Mouse (Mus musculus) liver, embryonic 12.5 days (tissue): ENCODE measurements around the gene Lmo4. TPM values are rescaled to one million over a fixed set of nuclear protein-coding genes. Genes with fewer than 3 reads are reported as not detected.
A peak's percentile ranks its signal among the peaks of the same experiment; 100 is the strongest.

Experiments used
- ATAC-seq: fragments of 200-750 bp; cut with Nextera tagmentation; 2 replicates; pipeline ENCODE4 v1.8.0; 2017; ENCODE audit warnings: moderate number of reproducible peaks, mild to moderate bottlenecking, moderate library complexity
- H3K27ac ChIP-seq: fragments of 300-500 bp; sonication (generic); 2 replicates; pipeline ENCODE4 v1.5.1; 2016; ENCODE audit warnings: mild to moderate bottlenecking
- H3K27me3 ChIP-seq: fragments of 300-500 bp; sonication (generic); replicated peaks from 2 replicates; pipeline ENCODE4 v1.6.1; 2016; ENCODE audit warnings: mild to moderate bottlenecking, moderate library complexity
- H3K36me3 ChIP-seq: fragments of 300-500 bp; sonication (generic); 2 replicates; pipeline ENCODE4 v1.6.1; 2016; ENCODE audit warnings: mild to moderate bottlenecking, moderate library complexity
- H3K4me1 ChIP-seq: fragments of 300-500 bp; sonication (generic); 2 replicates; pipeline ENCODE4 v1.6.1; 2016
- H3K4me2 ChIP-seq: fragments of 300-500 bp; sonication (generic); 2 replicates; pipeline ENCODE4 v1.6.1; 2016; ENCODE audit warnings: mild to moderate bottlenecking, moderate library complexity
- H3K4me3 ChIP-seq: fragments of 300-500 bp; sonication (generic); 2 replicates; pipeline ENCODE4 v1.5.1; 2016; ENCODE audit warnings: mild to moderate bottlenecking, moderate library complexity
- H3K9ac ChIP-seq: fragments of 300-500 bp; sonication (generic); 2 replicates; pipeline ENCODE4 v1.6.1; 2016; ENCODE audit warnings: mild to moderate bottlenecking, moderate library complexity
- H3K9me3 ChIP-seq: fragments of 300-500 bp; sonication (generic); replicated peaks from 2 replicates; pipeline ENCODE4 v1.6.1; 2016; ENCODE audit warnings: mild to moderate bottlenecking, moderate library complexity
- WGBS: fragments of 180-500 bp; shearing (Covaris S2); methylation state at CpG from one replicate; pipeline ENCODE4 v1.1.7; 2016; ENCODE audit not compliant: insufficient replicate concordance; 5-methylcytosine and 5-hydroxymethylcytosine counted together
- polyA plus RNA-seq: library from polyadenylated mRNA; unstranded; fragments of >200 nt; fragmentation: Nextera tagmentation; extraction: Ambion mirVana; gene quantifications from 2 replicates; pipeline ENCODE4 v1.2.1, GENCODE M21; 2016

Gene Lmo4
- polyA plus RNA-seq, 1 experiment from 2014 or later: 14.8 TPM

- H3K27ac ChIP-seq: peak overlapping the region; percentile 88
- peaks cover 69% of the 10 kb centered on the region for H3K4me1 ChIP-seq
- H3K9ac ChIP-seq: peak overlapping the region; percentile 91
- H3K27me3 ChIP-seq: no peaks in the 10 kb centered on the region
- peak overlapping the region; percentile 74 for H3K4me3 ChIP-seq
- no peaks in the 10 kb centered on the region for H3K9me3 ChIP-seq
- WGBS: 1% methylated on average over 60 of the region's 64 CpGs
- H3K36me3 ChIP-seq: no peaks in the 10 kb centered on the region
- peak; percentile 76 for ATAC-seq
- peak overlapping the region; percentile 87 for H3K4me2 ChIP-seq
These were observed 3.0 kb downstream of the Lmo4 start for GRCm38 (mm10) chr3:144201794-144202573.

GRCm38 (mm10) chr3:144185327-144186152 is 19.5 kb downstream of the Lmo4 start:
- Histone ChIP-seq H3K9me3 (no peaks in the 10 kb centered on the region), H3K4me3 (no peak overlapping the region), H3K27ac (no peak overlapping the region), H3K27me3 (no peaks in the 10 kb centered on the region), H3K4me1 (no peaks in the 10 kb centered on the region), H3K36me3 (peaks cover 32% of the 10 kb centered on the region), H3K9ac (no peak overlapping the region), H3K4me2 (no peak overlapping the region)
- no peak for ATAC-seq
- WGBS: 75% methylated on average over 13 of the region's 13 CpGs

- WGBS: 78% methylated on average over 4 of the region's 4 CpGs
- Histone ChIP-seq H3K4me1 (no peaks in the 10 kb centered on the region), H3K9me3 (no peaks in the 10 kb centered on the region), H3K27me3 (no peaks in the 10 kb centered on the region), H3K36me3 (peaks cover 26% of the 10 kb centered on the region), H3K4me2 (no peak overlapping the region), H3K9ac (no peak overlapping the region), H3K4me3 (no peak overlapping the region), H3K27ac (no peak overlapping the region)
- no peak for ATAC-seq
These were observed 20.1 kb downstream of the Lmo4 start for GRCm38 (mm10) chr3:144184918-144185317.

- no peaks in the 10 kb centered on the region for H3K27me3 ChIP-seq
- ATAC-seq: no peak
- H3K9ac ChIP-seq: no peak overlapping the region
- H3K4me3 ChIP-seq: no peak overlapping the region
- no peak overlapping the region for H3K4me2 ChIP-seq
- H3K27ac ChIP-seq: no peak overlapping the region
- H3K4me1 ChIP-seq: no peaks in the 10 kb centered on the region
- WGBS: 59% methylated on average over 6 of the region's 6 CpGs
- peaks cover 3% of the 10 kb centered on the region for H3K36me3 ChIP-seq
- H3K9me3 ChIP-seq: no peaks in the 10 kb centered on the region
These were observed 22.8 kb downstream of the Lmo4 start for GRCm38 (mm10) chr3:144182229-144182628.

GRCm38 (mm10) chr3:144178937-144179336 is 26.1 kb downstream of the Lmo4 start:
- Histone ChIP-seq H3K4me2 (no peak overlapping the region), H3K4me3 (no peak overlapping the region), H3K36me3 (no peaks in the 10 kb centered on the region), H3K9ac (no peak overlapping the region), H3K9me3 (no peaks in the 10 kb centered on the region), H3K4me1 (no peaks in the 10 kb centered on the region), H3K27me3 (no peaks in the 10 kb centered on the region), H3K27ac (no peak overlapping the region)
- ATAC-seq: no peak
- 35% methylated on average over 3 of the region's 3 CpGs for WGBS

- Histone ChIP-seq H3K36me3 (no peaks in the 10 kb centered on the region), H3K27ac (no peak overlapping the region), H3K4me3 (no peak overlapping the region), H3K4me2 (no peak overlapping the region), H3K9me3 (no peaks in the 10 kb centered on the region), H3K4me1 (no peaks in the 10 kb centered on the region), H3K27me3 (no peaks in the 10 kb centered on the region), H3K9ac (no peak overlapping the region)
- ATAC-seq: no peak
- WGBS: 63% methylated on average over 7 of the region's 7 CpGs
These were observed 31.0 kb downstream of the Lmo4 start for GRCm38 (mm10) chr3:144173866-144174588.

- WGBS: 74% methylated on average over 11 of the region's 11 CpGs
- ATAC-seq: no peak
- H3K9ac ChIP-seq: no peak overlapping the region
These were observed 31.9 kb downstream of the Lmo4 start for GRCm38 (mm10) chr3:144173138-144173537.

GRCm38 (mm10) chr3:144171749-144172148 is 33.3 kb downstream of the Lmo4 start:
- H3K27me3 ChIP-seq: no peaks in the 10 kb centered on the region
- H3K9me3 ChIP-seq: no peaks in the 10 kb centered on the region
- no peak overlapping the region for H3K27ac ChIP-seq
- H3K4me2 ChIP-seq: no peak overlapping the region
- H3K9ac ChIP-seq: no peak overlapping the region
- H3K36me3 ChIP-seq: no peaks in the 10 kb centered on the region
- no peaks in the 10 kb centered on the region for H3K4me1 ChIP-seq
- H3K4me3 ChIP-seq: no peak overlapping the region
- ATAC-seq: no peak
- WGBS: 45% methylated on average over 2 of the region's 2 CpGs

More at GRCm38 (mm10) chr3:144173138-144173537, 31.9 kb downstream of the Lmo4 start:
- Histone ChIP-seq H3K4me3 (no peak overlapping the region), H3K9me3 (no peaks in the 10 kb centered on the region), H3K27me3 (no peaks in the 10 kb centered on the region), H3K4me1 (no peaks in the 10 kb centered on the region), H3K36me3 (no peaks in the 10 kb centered on the region), H3K27ac (no peak overlapping the region), H3K4me2 (no peak overlapping the region)

- H3K36me3 ChIP-seq: no peaks in the 10 kb centered on the region
- no peak overlapping the region for H3K27ac ChIP-seq
- H3K4me3 ChIP-seq: no peak overlapping the region
- H3K4me2 ChIP-seq: no peak overlapping the region
- no peak overlapping the region for H3K9ac ChIP-seq
- H3K9me3 ChIP-seq: no peaks in the 10 kb centered on the region
- H3K4me1 ChIP-seq: no peaks in the 10 kb centered on the region
- ATAC-seq: no peak
- 25% methylated on average over 2 of the region's 2 CpGs for WGBS
- H3K27me3 ChIP-seq: no peaks in the 10 kb centered on the region
These were observed 34.5 kb downstream of the Lmo4 start for GRCm38 (mm10) chr3:144170539-144170938.

- WGBS: 79% methylated on average over 8 of the region's 8 CpGs
These were observed 38.4 kb downstream of the Lmo4 start for GRCm38 (mm10) chr3:144166439-144167155.

GRCm38 (mm10) chr3:144165439-144165838 is 39.6 kb downstream of the Lmo4 start:
- H3K27ac ChIP-seq: no peak overlapping the region
- no peak overlapping the region for H3K4me2 ChIP-seq
- 75% methylated on average over 12 of the region's 12 CpGs for whole genome bisulfite sequencing
- no peaks in the 10 kb centered on the region for H3K4me1 ChIP-seq
- H3K9me3 ChIP-seq: no peaks in the 10 kb centered on the region
- ATAC-seq: no peak
- H3K36me3 ChIP-seq: no peaks in the 10 kb centered on the region
- no peaks in the 10 kb centered on the region for H3K27me3 ChIP-seq
- no peak overlapping the region for H3K9ac ChIP-seq
- no peak overlapping the region for H3K4me3 ChIP-seq

More at GRCm38 (mm10) chr3:144166439-144167155, 38.4 kb downstream of the Lmo4 start:
- H3K27me3 ChIP-seq: no peaks in the 10 kb centered on the region
- no peak for ATAC-seq
- H3K4me2 ChIP-seq: no peak overlapping the region
- no peaks in the 10 kb centered on the region for H3K36me3 ChIP-seq
- H3K4me1 ChIP-seq: no peaks in the 10 kb centered on the region
- no peak overlapping the region for H3K4me3 ChIP-seq
- H3K9me3 ChIP-seq: no peaks in the 10 kb centered on the region
- no peak overlapping the region for H3K27ac ChIP-seq
- H3K9ac ChIP-seq: no peak overlapping the region
